Mouse (Mus musculus) kidney, adult 2 months (tissue): ENCODE results near the gene Ccnjl. TPM values are rescaled to one million over a fixed set of nuclear protein-coding genes. Genes with fewer than 3 reads are reported as not detected.

ENCODE experiments used
- DNase-seq: peaks from one replicate; pipeline ENCODE4 v3.0.0; 2021
- H3K27ac ChIP-seq: fragments of 200-500 bp; 2 replicates; pipeline ENCODE4 v1.5.1; 2012; ENCODE audit warnings: low read depth, low read length, control low read depth, inconsistent platforms; ENCODE audit not compliant: insufficient read depth
- H3K27me3 ChIP-seq: fragments of 200-500 bp; replicated peaks from 2 replicates; pipeline ENCODE4 v1.6.1; 2012; ENCODE audit warnings: mild to moderate bottlenecking, moderate library complexity, low read length, inconsistent platforms; ENCODE audit not compliant: control insufficient read depth, insufficient read depth
- H3K36me3 ChIP-seq: fragments of 200-500 bp; 2 replicates; pipeline ENCODE4 v1.6.1; 2012; ENCODE audit warnings: mild to moderate bottlenecking, moderate library complexity, low read length, inconsistent platforms; ENCODE audit not compliant: control insufficient read depth, insufficient read depth
- H3K4me1 ChIP-seq: fragments of 200-500 bp; 2 replicates; pipeline ENCODE4 v1.6.1; 2011; ENCODE audit warnings: low read length; ENCODE audit not compliant: control insufficient read depth, insufficient read depth
- H3K4me3 ChIP-seq: fragments of 200-500 bp; 2 replicates; pipeline ENCODE4 v1.5.1; 2011; ENCODE audit warnings: mild to moderate bottlenecking, low read depth, low read length, control low read depth; ENCODE audit not compliant: insufficient read depth
- CTCF ChIP-seq: fragments of 200-500 bp; conservative IDR thresholded peaks from 2 replicates; pipeline ENCODE4 v1.5.1; 2011; ENCODE audit warnings: low read depth, mild to moderate bottlenecking, control low read depth, low read length, moderate library complexity, mixed read lengths; ENCODE audit not compliant: insufficient read depth, insufficient read length
- POLR2A ChIP-seq: fragments of 200-500 bp; IDR thresholded peaks from one replicate; pipeline ENCODE4 v1.6.1; 2011; ENCODE audit warnings: low read depth, low read length, control low read depth
- WGBS: fragments of 180-500 bp; shearing (Covaris S2); methylation state at CpG from one replicate; pipeline ENCODE4 v1.1.7; 2018; 5-methylcytosine and 5-hydroxymethylcytosine counted together
- polyA plus RNA-seq: library from polyadenylated mRNA; depleted of rRNA; stranded (reverse); fragments of >200 nt; gene quantifications from 2 replicates; pipeline ENCODE4 v1.2.3, GENCODE M21; 2012

Ccnjl gene
- polyA plus RNA-seq, 1 experiment, result 1.0 TPM

GRCm38 (mm10) chr11:43552675-43553074, 24.1 kb downstream of the Ccnjl start:
- Histone ChIP-seq H3K4me3 (no peak overlapping the region), H3K27me3 (no peaks in the 10 kb centered on the region), H3K36me3 (no peaks in the 10 kb centered on the region), H3K27ac (no peak overlapping the region), H3K4me1 (peaks cover 9% of the 10 kb centered on the region; the same call in 1 of the 2 replicates)
- TF ChIP-seq CTCF (no peak), POLR2A (no peak)
- DNase-seq, result no peak
- WGBS, result 96% methylated on average over 6 of the region's 6 CpGs

GRCm38 (mm10) chr11:43556538-43556937, 28.0 kb downstream of the Ccnjl start:
- H3K4me1 ChIP-seq, result 0 out of 2 replicates have a peak, but pooled peaks cover 2% of the 10 kb centered on the region
- DNase-seq, result no peak
- WGBS, result 83% methylated on average over 11 of the region's 11 CpGs
- no peak for TF ChIP-seq POLR2A
- TF ChIP-seq CTCF, result peak; percentile 48
- H3K27ac ChIP-seq, result no peak overlapping the region
- H3K27me3 ChIP-seq, result no peaks in the 10 kb centered on the region
- no peak overlapping the region for H3K4me3 ChIP-seq
- H3K36me3 ChIP-seq, result no peaks in the 10 kb centered on the region

DNA sequence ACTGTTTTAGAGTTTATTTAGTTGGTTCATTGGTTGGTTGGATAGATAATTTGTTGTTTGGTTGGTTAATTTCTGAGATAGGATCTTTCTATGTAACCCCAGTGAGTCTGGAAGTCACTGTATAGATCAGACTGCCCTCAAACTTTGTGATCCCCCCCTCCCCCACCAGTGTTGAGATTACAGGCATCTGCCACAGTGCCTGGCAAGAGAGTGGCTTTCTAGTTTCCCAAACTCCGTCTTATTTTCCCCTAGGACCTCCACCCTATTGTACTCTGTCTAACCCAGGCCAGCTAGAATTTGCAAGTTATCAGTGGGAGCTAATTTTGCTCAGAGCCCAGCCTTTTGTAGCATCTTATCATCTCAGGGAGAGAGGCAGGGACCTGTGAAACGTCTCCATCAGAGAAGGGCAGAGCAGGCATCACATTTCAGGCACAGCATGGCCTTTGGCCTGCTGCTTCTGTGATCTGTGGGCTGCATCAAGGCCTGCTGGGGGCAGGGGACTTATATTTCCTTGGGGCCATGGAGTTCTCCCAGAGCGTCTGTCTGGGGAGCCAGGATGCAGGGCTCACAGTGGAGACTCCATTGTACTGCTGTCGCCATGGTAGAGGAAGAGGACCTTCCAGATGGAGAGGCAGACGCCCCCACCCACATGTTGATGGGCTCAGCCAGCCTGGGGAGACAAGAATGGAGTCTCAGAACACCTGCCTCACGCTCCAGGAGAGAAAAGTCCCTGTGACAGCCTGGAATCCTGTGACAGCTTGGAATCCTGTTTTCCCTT, 31.1 kb downstream of the Ccnjl start:
- H3K27ac ChIP-seq, result no peak overlapping the region

DNA sequence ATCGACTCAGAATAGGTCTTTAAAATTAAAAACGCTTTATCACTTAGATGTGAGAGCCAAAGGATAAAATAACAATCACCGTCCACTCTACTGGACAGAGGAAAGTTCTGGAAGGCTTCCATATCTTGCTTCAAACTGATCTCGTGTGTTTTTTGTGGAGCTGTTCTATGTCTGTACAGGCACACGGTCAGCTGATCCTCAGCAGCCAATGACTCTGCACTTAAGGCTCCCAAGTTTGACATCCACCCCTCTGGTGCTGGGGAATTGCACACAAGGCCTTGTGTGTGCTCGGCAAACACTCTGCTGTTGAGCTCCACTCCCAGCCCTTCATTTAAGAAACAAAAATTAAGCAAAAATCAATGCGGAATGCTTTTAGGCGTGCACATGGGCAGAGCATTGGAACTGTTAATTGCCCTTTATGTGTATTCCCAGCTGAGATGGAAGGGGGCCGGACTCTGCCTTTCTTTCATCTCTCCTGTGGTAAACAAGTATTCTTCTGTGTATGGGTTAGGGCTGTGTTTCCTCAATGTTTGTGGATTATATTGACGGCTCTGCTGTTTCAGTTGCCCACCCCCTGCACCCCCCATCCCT, 35.2 kb downstream of the Ccnjl start:
- DNase-seq, result no peak
- Histone ChIP-seq H3K4me1 (no peaks in the 10 kb centered on the region), H3K27ac (no peak overlapping the region), H3K4me3 (no peak overlapping the region), H3K27me3 (no peaks in the 10 kb centered on the region), H3K36me3 (no peaks in the 10 kb centered on the region)
- WGBS, result 72% methylated on average over 10 of the region's 10 CpGs
- no peak for TF ChIP-seq CTCF

More for the DNA sequence above, 31.1 kb downstream of the Ccnjl start:
- no peak overlapping the region for H3K4me3 ChIP-seq
- no peak for TF ChIP-seq CTCF
- H3K36me3 ChIP-seq, result no peaks in the 10 kb centered on the region
- no peak for DNase-seq
- WGBS, result 46% methylated on average over 6 of the region's 6 CpGs
- H3K4me1 ChIP-seq, result 0 out of 2 replicates have a peak, but pooled peaks cover 2% of the 10 kb centered on the region
- no peaks in the 10 kb centered on the region for H3K27me3 ChIP-seq

- Histone ChIP-seq H3K27ac (no peak overlapping the region), H3K4me1 (no peaks in the 10 kb centered on the region), H3K27me3 (no peaks in the 10 kb centered on the region), H3K36me3 (no peaks in the 10 kb centered on the region), H3K4me3 (no peak overlapping the region)
- WGBS, result 57% methylated on average over 2 of the region's 2 CpGs
- no peak for DNase-seq
- no peak for TF ChIP-seq POLR2A
- no peak for TF ChIP-seq CTCF
Observed at GRCm38 (mm10) chr11:43565414-43565813, 36.8 kb downstream of the Ccnjl start.

DNA sequence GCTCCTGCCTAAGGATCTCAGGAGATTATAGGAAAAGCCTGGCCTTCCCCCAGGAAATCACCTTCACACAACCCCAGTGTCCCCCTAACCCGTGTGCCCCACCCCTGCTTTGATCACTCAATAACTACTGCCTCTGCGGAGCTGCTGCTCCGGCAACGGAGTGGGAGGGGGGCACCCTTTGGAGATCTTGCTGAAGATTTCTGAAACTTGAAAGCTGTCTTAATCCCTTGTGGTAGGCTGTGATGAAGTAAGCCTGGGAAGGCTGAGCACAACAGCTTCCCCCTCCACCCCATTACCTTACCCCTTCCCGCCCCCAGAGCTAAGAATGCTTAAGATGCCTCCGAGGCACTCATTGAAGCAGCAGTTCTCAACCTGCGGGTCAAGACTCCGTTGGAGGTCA, 37.3 kb downstream of the Ccnjl start:
- Histone ChIP-seq H3K4me3 (no peak overlapping the region), H3K36me3 (no peaks in the 10 kb centered on the region), H3K27me3 (no peaks in the 10 kb centered on the region), H3K4me1 (no peaks in the 10 kb centered on the region), H3K27ac (no peak overlapping the region)
- 34% methylated on average over 8 of the region's 8 CpGs for WGBS
- no peak for DNase-seq
- TF ChIP-seq POLR2A, result no peak
- no peak for TF ChIP-seq CTCF

DNA sequence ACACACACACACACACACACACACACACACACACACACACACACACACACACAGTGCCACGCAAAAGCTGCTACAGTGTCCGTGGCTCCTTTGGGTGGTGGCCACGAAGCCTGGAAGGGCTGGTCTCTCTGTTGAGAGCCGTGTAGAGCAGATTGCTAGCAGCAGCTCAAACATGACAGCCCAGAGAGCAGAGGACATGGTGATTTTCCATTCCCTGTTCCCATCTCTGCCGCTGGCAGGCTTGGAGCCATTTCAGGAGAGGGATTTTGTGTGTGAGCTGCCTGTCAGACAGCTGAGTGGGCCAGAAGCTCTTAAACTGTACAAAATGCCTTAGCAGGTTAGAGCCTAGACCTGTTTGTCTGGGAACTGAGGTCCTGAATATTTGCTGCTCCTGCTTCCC, 38.1 kb downstream of the Ccnjl start:
- H3K4me1 ChIP-seq, result no peaks in the 10 kb centered on the region

More for the DNA sequence above, 38.1 kb downstream of the Ccnjl start:
- no peak for DNase-seq
- WGBS, result 58% methylated on average over 5 of the region's 5 CpGs
- Histone ChIP-seq H3K27ac (no peak overlapping the region), H3K36me3 (no peaks in the 10 kb centered on the region), H3K27me3 (no peaks in the 10 kb centered on the region), H3K4me3 (no peak overlapping the region)
- TF ChIP-seq CTCF (no peak), POLR2A (no peak)
